Mouse (Mus musculus) left cerebral cortex, adult 2 months (tissue): Measurements from ENCODE around the gene Morn1. TPM values are rescaled to one million over a fixed set of nuclear protein-coding genes. Genes with fewer than 3 reads are reported as not detected.
A peak's percentile ranks its signal among the peaks of the same experiment; 100 is the strongest.

Experiments used
- DNase-seq, 2 experiments: peaks; one replicate each; pipeline ENCODE4 v3.0.0; 2021 to 2022; ENCODE audit warnings: low spot score in 2 of 2, mixed read lengths in 1 of 2; ENCODE audit errors: extremely low spot score in 1 of 2
- H3K27ac ChIP-seq: fragments of 200-600 bp; 2 replicates; pipeline ENCODE4 v1.8.1; 2022
- H3K4me3 ChIP-seq: fragments of 200-600 bp; 2 replicates; pipeline ENCODE4 v1.8.1; 2022
- CTCF ChIP-seq: fragments of 200-600 bp; IDR thresholded peaks from 2 replicates; pipeline ENCODE4 v1.8.1; 2022; ENCODE audit warnings: antibody characterized with exemption, mild to moderate bottlenecking, moderate library complexity
- intact Hi-C: fragments of 180-260 bp; cut with DNase I; formaldehyde crosslinking; loops from one replicate; pipeline ENCODE4 v1.15.1; 2025
- total RNA-seq, 2 experiments: library from RNA; stranded (reverse); gene quantifications; 2 replicates each; pipeline ENCODE4 v1.2.3; 2021

Morn1 gene
- total RNA-seq, 2 experiments from 2014 or later: 10.6 to 11.2 TPM

DNA sequence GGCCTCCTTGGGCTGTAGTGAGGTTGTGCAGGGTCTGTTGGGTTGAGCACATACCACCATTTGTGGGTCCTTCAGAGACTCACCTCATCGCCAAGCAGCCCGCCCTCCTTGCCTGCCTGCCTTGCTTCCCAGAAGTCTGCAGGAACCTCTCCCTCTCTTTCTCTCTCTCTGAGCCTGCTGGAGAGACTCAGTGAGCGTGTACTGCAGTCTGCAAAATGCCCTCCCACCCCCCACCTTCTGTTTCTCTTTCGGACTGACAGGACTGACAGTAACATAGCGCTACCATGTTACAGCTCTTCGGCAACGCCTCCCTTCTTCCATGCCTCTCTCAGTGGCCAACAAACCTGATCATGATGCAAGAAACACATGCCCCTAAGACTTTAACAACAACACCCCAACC is 103.9 kb downstream of the Morn1 start:
- DNase-seq: no peak
- TF ChIP-seq CTCF: no peak
- Histone ChIP-seq H3K4me3 (no peak overlapping the region), H3K27ac (peak overlapping the region; percentile 11; the same call in 1 of the 2 replicates)
- intact Hi-C loops: no loop called here

Other genes starting within 250 kb of the Morn1 start
- 1 to 10 TPM; 2.1 to 3.5 TPM for gene Ttc34, start 249.1 kb upstream of the Morn1 start, total RNA-seq
- gene Mmel1, start 217.0 kb upstream of the Morn1 start, total RNA-seq: under 1 TPM; 0.41 to 0.84 TPM
- 10 to 100 TPM; 59.8 to 66.7 TPM for gene Fam213b, start 187.4 kb upstream of the Morn1 start, total RNA-seq
- 1 to 10 TPM; 1.3 to 1.5 TPM for gene Tnfrsf14, start 158.0 kb upstream of the Morn1 start, total RNA-seq
- 10 to 100 TPM; 22.3 to 25.3 TPM for gene Hes5, start 125.7 kb upstream of the Morn1 start, total RNA-seq
- 10 to 100 TPM; 45.1 to 45.5 TPM for gene Pank4, start 122.5 kb upstream of the Morn1 start, total RNA-seq
- gene Plch2, start 29.8 kb upstream of the Morn1 start, total RNA-seq: 10 to 100 TPM; 83.4 to 90.2 TPM
- gene Pex10, start 19.6 kb upstream of the Morn1 start, total RNA-seq: 10 to 100 TPM; 17.4 to 18.3 TPM
- 10 to 100 TPM; 62.4 to 67.5 TPM for gene Rer1, start 195 bp upstream of the Morn1 start, total RNA-seq
- 100 to 1,000 TPM; 113 to 119 TPM for gene Ski, start 136.0 kb downstream of the Morn1 start, total RNA-seq
- 10 to 100 TPM; 25.9 to 28.8 TPM for gene Faap20, start 163.2 kb downstream of the Morn1 start, total RNA-seq